Comparison of ENCODE assay signal across 25 mouse cellular contexts in genomic region chr1:54966858-54967257, GRCm38 (mm10). TPM values are rescaled to one million over a fixed set of nuclear protein-coding genes. Genes with fewer than 3 reads are reported as not detected.
DNase-seq lines count a peak whose midpoint lies in the region; ATAC-seq lines count a peak whose summit lies in the region.
"Had no signal": no experiment of that assay in that cellular context is flagged by ENCODE, and none has a peak within 500 bp of the region (broad histone marks: within the 10 kb centered on the region; RNA-seq: fewer than 3 reads in every experiment).

No protein-coding gene starts in this region.

- no peaks in the 10 kb centered on the region for H3K9me3 ChIP-seq in heart, embryonic 11.5 days (replicated peaks; ENCODE audit: control insufficient read depth, low read length)
- no peaks in the 10 kb centered on the region for H3K9me3 ChIP-seq in liver, embryonic 13.5 days (replicated peaks)
- H3K9me3 ChIP-seq: embryonic facial prominence, embryonic 15.5 days; forebrain, embryonic 10.5 days; kidney, embryonic 15.5 days; limb, embryonic 13.5 days had no signal

- no peak overlapping the region for H3K4me2 ChIP-seq in heart, embryonic 11.5 days
- no peak overlapping the region for H3K4me2 ChIP-seq in liver, embryonic 13.5 days
- H3K4me2 ChIP-seq: embryonic facial prominence, embryonic 15.5 days; kidney, embryonic 15.5 days; limb, embryonic 13.5 days; lung, embryonic 14.5 days had no signal

- H3K36me3 ChIP-seq in heart, embryonic 11.5 days (ENCODE audit: control insufficient read depth, insufficient read depth, low read length) = no peaks in the 10 kb centered on the region
- no peaks in the 10 kb centered on the region for H3K36me3 ChIP-seq in liver, embryonic 13.5 days
- H3K36me3 ChIP-seq: embryonic facial prominence, embryonic 15.5 days; forebrain, embryonic 10.5 days; kidney, embryonic 15.5 days; limb, embryonic 13.5 days had no signal

- H3K27ac ChIP-seq in heart, embryonic 11.5 days (ENCODE audit: low read depth, low read length) = no peak overlapping the region
- H3K27ac ChIP-seq in liver, embryonic 13.5 days = no peak overlapping the region
- H3K27ac ChIP-seq: heart, adult 2 months; kidney, embryonic 15.5 days had no signal

- ATAC-seq in heart, embryonic 11.5 days (replicated peaks; ENCODE audit: insufficient number of reproducible peaks, low FRiP score, low TSS enrichment) = peak; percentile 69; the same call in 1 of the 2 replicates
- peak; percentile 99 for ATAC-seq in liver, embryonic 13.5 days (ENCODE audit: low read depth)
- ATAC-seq: activated CD4-positive, CD25-positive, alpha-beta regulatory T cell, adult 4 months; forebrain, embryonic 16.5 days; hindbrain, embryonic 16.5 days; intestine, postnatal 0 days had no signal

- whole genome bisulfite sequencing in heart, embryonic 11.5 days (ENCODE audit: insufficient replicate concordance) = 90% methylated on average over 3 of the region's 3 CpGs
- 78% methylated on average over 3 of the region's 3 CpGs for WGBS in liver, embryonic 13.5 days (ENCODE audit: insufficient replicate concordance)

- no peak overlapping the region for H3K9ac ChIP-seq in heart, embryonic 11.5 days (ENCODE audit: low read depth, low read length)
- H3K9ac ChIP-seq in liver, embryonic 13.5 days = no peak overlapping the region
- H3K9ac ChIP-seq: embryonic facial prominence, embryonic 15.5 days; kidney, embryonic 15.5 days; limb, embryonic 13.5 days; lung, embryonic 14.5 days had no signal

- no peaks in the 10 kb centered on the region for H3K4me1 ChIP-seq in heart, embryonic 11.5 days (ENCODE audit: control insufficient read depth, insufficient read depth, low read length)
- peaks cover 6% of the 10 kb centered on the region for H3K4me1 ChIP-seq in liver, embryonic 13.5 days (replicated peaks)
- H3K4me1 ChIP-seq: kidney, embryonic 15.5 days had no signal

- no peak for DNase-seq in heart, adult 18-20 months
- DNase-seq in 3T3-L1 (ENCODE audit: low read depth, low spot score) = peak; percentile 28
- DNase-seq in c-Kit-negative CD71-positive TER-119-positive erythroid progenitor cells, embryonic 14.5 days (ENCODE audit: low read depth, low spot score) = peak; percentile 57
- DNase-seq in liver, embryonic 13.5 days = peak; percentile 70
- DNase-seq in cerebellum, postnatal 25 days = no peak
- DNase-seq in cerebellum, adult 11 months = no peak
- no peak for DNase-seq in ovary, postnatal 10 days (ENCODE audit: low spot score)
- DNase-seq: adrenal gland, adult 8-10 months; cerebellum, adult 8-10 months; gastrocnemius, postnatal 10 days; heart, adult 2 months; kidney, postnatal 36 days; layer of hippocampus, postnatal 36 days; lung, embryonic 14.5 days; right cerebral cortex, adult 18-20 months; right cerebral cortex, postnatal 4 days had no signal

- no peak overlapping the region for H3K4me3 ChIP-seq in heart, embryonic 11.5 days (ENCODE audit: low read depth, low read length)
- no peak overlapping the region for H3K4me3 ChIP-seq in liver, embryonic 13.5 days (replicated peaks)
- H3K4me3 ChIP-seq: embryonic facial prominence, embryonic 15.5 days; forebrain, embryonic 10.5 days; heart, adult 2 months; kidney, embryonic 15.5 days; limb, embryonic 13.5 days had no signal

- no peaks in the 10 kb centered on the region for H3K27me3 ChIP-seq in heart, embryonic 11.5 days (ENCODE audit: control insufficient read depth, insufficient read depth, low read length)
- no peaks in the 10 kb centered on the region for H3K27me3 ChIP-seq in liver, embryonic 13.5 days
- H3K27me3 ChIP-seq: embryonic facial prominence, embryonic 15.5 days; kidney, embryonic 15.5 days; limb, embryonic 13.5 days had no signal

RNA-seq across cellular contexts. Expression of gene Ankrd44, which starts 40.7 kb away (rescaled TPM):
- 11.1 and 14.0 TPM in 2 replicates for polyA plus RNA-seq in heart, embryonic 11.5 days (2014; fragmentation: Nextera tagmentation; extraction: Ambion mirVana)
- 10 to 100 TPM in 1 of 2 experiments, 1 to 10 TPM in 1; 7.5 to 15.7 TPM for total RNA-seq in heart, adult 18-20 months (2021)
- polyA plus RNA-seq in liver, embryonic 13.5 days (2015; fragmentation: Nextera tagmentation; extraction: Ambion mirVana) = 3.0 and 3.6 TPM in 2 replicates

Comparison
In these comparisons a context has a peak if more than half of its experiments do, and no peak if none do; other contexts are left out.
1. DNase-seq: peak in 3T3-L1 (single experiment), c-Kit-negative CD71-positive TER-119-positive erythroid progenitor cells, embryonic 14.5 days (single experiment) and liver, embryonic 13.5 days (single experiment); none in heart, adult 18-20 months (0 of 2), cerebellum, postnatal 25 days (0 of 2), cerebellum, adult 11 months (single experiment) and ovary, postnatal 10 days (single experiment).